Mouse (Mus musculus) brown adipose tissue, adult 24 weeks (tissue): Measurements from ENCODE around the gene Spsb3. TPM values are rescaled to one million over a fixed set of nuclear protein-coding genes. Genes with fewer than 3 reads are reported as not detected.

Experiments
- H3K27ac ChIP-seq: fragments of 200-500 bp; replicated peaks from 2 replicates; pipeline ENCODE4 v1.5.1; 2012; ENCODE audit warnings: low read depth, mild to moderate bottlenecking, low read length
- H3K4me1 ChIP-seq: fragments of 200-500 bp; 2 replicates; pipeline ENCODE4 v1.6.1; 2012; ENCODE audit warnings: low read length, mixed read lengths; ENCODE audit not compliant: control insufficient read depth, insufficient read depth, insufficient read length
- H3K4me3 ChIP-seq: fragments of 200-500 bp; 2 replicates; pipeline ENCODE4 v1.5.1; 2012; ENCODE audit warnings: low read depth, mild to moderate bottlenecking, low read length, moderate library complexity; ENCODE audit not compliant: insufficient read depth
- polyA plus RNA-seq: library from polyadenylated mRNA; stranded (reverse); fragments of >200 nt; gene quantifications from 2 replicates; pipeline ENCODE4 v1.2.4, GENCODE M21; 2012; ENCODE audit not compliant: missing spikeins, insufficient read depth, insufficient read length

Spsb3 gene
- polyA plus RNA-seq, 1 experiment: 25.6 TPM

GRCm38 (mm10) chr17:24936259-24937237 is 50.1 kb downstream of the Spsb3 start, which contains the start of gene Mapk8ip3:
Gene Mapk8ip3 (minus strand): TSS chr17:24936977.
- peak within 1 kb of the TSS; percentile 85 for H3K27ac ChIP-seq
- H3K4me3 ChIP-seq: peak within 1 kb of the TSS; percentile 76
- H3K4me1 ChIP-seq: peaks cover 12% of the 10 kb centered on the region

- Histone ChIP-seq H3K27ac (peak overlapping the region; percentile 85), H3K4me3 (peak overlapping the region; percentile 76), H3K4me1 (peaks cover 12% of the 10 kb centered on the region)
Observed at GRCm38 (mm10) chr17:24937266-24937665, 50.8 kb downstream of the Spsb3 start.

Other genes with a start within 250 kb of the Spsb3 start
- 20.1 and 32.2 TPM in 2 replicates for gene Slc9a3r2, start 236.3 kb upstream of the Spsb3 start, polyA plus RNA-seq
- gene Npw, start 228.2 kb upstream of the Spsb3 start, polyA plus RNA-seq: not detected in 2 replicates
- 9.2 and 10.0 TPM in 2 replicates for gene Zfp598, start 217.0 kb upstream of the Spsb3 start, polyA plus RNA-seq
- gene Syngr3, start 196.7 kb upstream of the Spsb3 start, polyA plus RNA-seq: not detected in 2 replicates
- 32.8 and 36.9 TPM in 2 replicates for gene Gfer, start 190.5 kb upstream of the Spsb3 start, polyA plus RNA-seq
- 1.1 TPM in 1 of 2 replicates, not detected in the other for gene Noxo1, start 190.4 kb upstream of the Spsb3 start, polyA plus RNA-seq
- 19.9 TPM in 2 replicates for gene Tbl3, start 179.0 kb upstream of the Spsb3 start, polyA plus RNA-seq
- not detected in 2 replicates for gene Rnf151, start 168.6 kb upstream of the Spsb3 start, polyA plus RNA-seq
- gene Rps2, start 168.5 kb upstream of the Spsb3 start, polyA plus RNA-seq: 608 and 619 TPM in 2 replicates
- 1,098 and 1,103 TPM in 2 replicates for gene Ndufb10, start 162.2 kb upstream of the Spsb3 start, polyA plus RNA-seq
- 4.8 and 10.7 TPM in 2 replicates for gene Rpl3l, start 158.8 kb upstream of the Spsb3 start, polyA plus RNA-seq
- gene Msrb1, start 150.0 kb upstream of the Spsb3 start, polyA plus RNA-seq: 109 and 114 TPM in 2 replicates
- gene Hs3st6, start 133.7 kb upstream of the Spsb3 start, polyA plus RNA-seq: not detected in 2 replicates
- 1.4 and 1.9 TPM in 2 replicates for gene Meiob, start 82.4 kb upstream of the Spsb3 start, polyA plus RNA-seq
- gene Hagh, start 46.5 kb upstream of the Spsb3 start, polyA plus RNA-seq: 174 and 180 TPM in 2 replicates
- 73.7 and 89.2 TPM in 2 replicates for gene Fahd1, start 36.3 kb upstream of the Spsb3 start, polyA plus RNA-seq
- 2.0 and 2.4 TPM in 2 replicates for gene Igfals, start 20.6 kb upstream of the Spsb3 start, polyA plus RNA-seq
- gene Nubp2, start 294 bp upstream of the Spsb3 start, polyA plus RNA-seq: 28.7 and 40.4 TPM in 2 replicates
- 5.9 and 6.6 TPM in 2 replicates for gene Eme2, start 8.4 kb downstream of the Spsb3 start, polyA plus RNA-seq
- 91.7 and 105 TPM in 2 replicates for gene Mrps34, start 8.5 kb downstream of the Spsb3 start, polyA plus RNA-seq
- gene Nme3, start 9.9 kb downstream of the Spsb3 start, polyA plus RNA-seq: 26.0 and 28.7 TPM in 2 replicates
- gene Mapk8ip3, start 50.3 kb downstream of the Spsb3 start, polyA plus RNA-seq: 12.0 and 24.2 TPM in 2 replicates
- 3.0 and 3.4 TPM in 2 replicates for gene Jpt2, start 74.0 kb downstream of the Spsb3 start, polyA plus RNA-seq
- 4.2 and 4.8 TPM in 2 replicates for gene Cramp1l, start 129.1 kb downstream of the Spsb3 start, polyA plus RNA-seq
- gene Ift140, start 129.4 kb downstream of the Spsb3 start, polyA plus RNA-seq: 3.8 and 4.1 TPM in 2 replicates
- gene Tmem204, start 196.9 kb downstream of the Spsb3 start, polyA plus RNA-seq: 13.1 and 22.6 TPM in 2 replicates
- gene Telo2, start 229.3 kb downstream of the Spsb3 start, polyA plus RNA-seq: 10.1 and 12.9 TPM in 2 replicates
- not detected in 2 replicates for gene Ptx4, start 234.1 kb downstream of the Spsb3 start, polyA plus RNA-seq
- gene Clcn7, start 246.7 kb downstream of the Spsb3 start, polyA plus RNA-seq: 9.6 and 11.5 TPM in 2 replicates